Mouse (Mus musculus) spleen, adult 2 months (tissue): ENCODE results near the gene Irs2. TPM values are rescaled to one million over a fixed set of nuclear protein-coding genes. Genes with fewer than 3 reads are reported as not detected.
A peak's percentile ranks its signal among the peaks of the same experiment; 100 is the strongest.

Experiments used
- DNase-seq, 2 experiments: peaks; one replicate each; pipeline versions ENCODE4 v3.0.0 to v3.0.0-alpha.2; 2012 to 2021; ENCODE audit warnings: low spot score in 2 of 2, low read depth in 1 of 2
- H3K27ac ChIP-seq: fragments of 200-500 bp; 2 replicates; pipeline ENCODE4 v1.5.1; 2012; ENCODE audit warnings: low read length, inconsistent platforms; ENCODE audit not compliant: insufficient read depth
- H3K27me3 ChIP-seq: fragments of 200-500 bp; 2 replicates; pipeline ENCODE4 v1.6.1; 2012; ENCODE audit warnings: mild to moderate bottlenecking, moderate library complexity, low read length, inconsistent platforms; ENCODE audit not compliant: control insufficient read depth, insufficient read depth
- H3K36me3 ChIP-seq: fragments of 200-500 bp; 2 replicates; pipeline ENCODE4 v1.6.1; 2012; ENCODE audit warnings: mild to moderate bottlenecking, low read length, inconsistent platforms; ENCODE audit not compliant: control insufficient read depth, insufficient read depth
- H3K4me1 ChIP-seq: fragments of 200-500 bp; 2 replicates; pipeline ENCODE4 v1.6.1; 2011; ENCODE audit warnings: inconsistent platforms; ENCODE audit not compliant: control insufficient read depth, insufficient read depth, insufficient read length
- H3K4me3 ChIP-seq: fragments of 200-500 bp; 2 replicates; pipeline ENCODE4 v1.5.1; 2011; ENCODE audit warnings: mild to moderate bottlenecking, inconsistent platforms; ENCODE audit not compliant: insufficient read depth, insufficient read length; ENCODE audit errors: extremely low read depth
- CTCF ChIP-seq: fragments of 200-500 bp; IDR thresholded peaks from 2 replicates; pipeline ENCODE4 v1.5.1; 2011; ENCODE audit warnings: mild to moderate bottlenecking, inconsistent platforms; ENCODE audit not compliant: insufficient read depth, insufficient read length, insufficient replicate concordance; ENCODE audit errors: extremely low read depth
- POLR2A ChIP-seq: fragments of 200-500 bp; IDR thresholded peaks from 2 replicates; pipeline ENCODE4 v1.6.1; 2011; ENCODE audit warnings: low read depth, low read length, inconsistent platforms
- WGBS: fragments of 180-500 bp; shearing (Covaris S2); methylation state at CpG from one replicate; pipeline ENCODE4 v1.1.7; 2018; 5-methylcytosine and 5-hydroxymethylcytosine counted together
- polyA plus RNA-seq: library from polyadenylated mRNA; depleted of rRNA; stranded (reverse); fragments of >200 nt; gene quantifications from 2 replicates; pipeline ENCODE4 v1.2.3, GENCODE M21; 2012

Irs2 gene
- polyA plus RNA-seq, 1 experiment, result 11.6 TPM

DNA sequence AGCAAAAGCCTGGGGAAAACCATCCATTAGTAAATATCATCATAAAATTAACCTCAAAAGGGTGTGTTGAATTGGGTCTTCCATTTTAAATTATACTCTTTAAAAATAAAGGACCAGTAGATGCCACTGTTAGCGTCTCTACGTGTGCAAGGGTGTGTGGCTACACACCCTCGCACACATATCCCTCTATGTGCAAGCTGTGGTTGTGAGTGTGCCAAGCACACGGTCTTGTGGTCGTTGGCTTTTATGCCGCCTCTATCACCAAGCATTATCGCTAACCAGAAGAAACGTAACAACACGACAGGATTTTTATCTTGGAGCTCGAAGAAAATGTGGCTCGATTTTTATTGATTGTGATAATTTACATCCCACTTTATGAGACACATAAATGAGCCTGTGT lies 2.1 kb upstream of the Irs2 start:
- Histone ChIP-seq H3K4me1 (peaks cover 14% of the 10 kb centered on the region), H3K4me3 (no peak overlapping the region), H3K27me3 (peaks cover 3% of the 10 kb centered on the region; the same call in 1 of the 2 replicates), H3K27ac (no peak overlapping the region), H3K36me3 (peaks cover 4% of the 10 kb centered on the region)
- WGBS, result 63% methylated on average over 11 of the region's 11 CpGs
- DNase-seq, result no peak
- TF ChIP-seq POLR2A (no peak), CTCF (no peak)

DNA sequence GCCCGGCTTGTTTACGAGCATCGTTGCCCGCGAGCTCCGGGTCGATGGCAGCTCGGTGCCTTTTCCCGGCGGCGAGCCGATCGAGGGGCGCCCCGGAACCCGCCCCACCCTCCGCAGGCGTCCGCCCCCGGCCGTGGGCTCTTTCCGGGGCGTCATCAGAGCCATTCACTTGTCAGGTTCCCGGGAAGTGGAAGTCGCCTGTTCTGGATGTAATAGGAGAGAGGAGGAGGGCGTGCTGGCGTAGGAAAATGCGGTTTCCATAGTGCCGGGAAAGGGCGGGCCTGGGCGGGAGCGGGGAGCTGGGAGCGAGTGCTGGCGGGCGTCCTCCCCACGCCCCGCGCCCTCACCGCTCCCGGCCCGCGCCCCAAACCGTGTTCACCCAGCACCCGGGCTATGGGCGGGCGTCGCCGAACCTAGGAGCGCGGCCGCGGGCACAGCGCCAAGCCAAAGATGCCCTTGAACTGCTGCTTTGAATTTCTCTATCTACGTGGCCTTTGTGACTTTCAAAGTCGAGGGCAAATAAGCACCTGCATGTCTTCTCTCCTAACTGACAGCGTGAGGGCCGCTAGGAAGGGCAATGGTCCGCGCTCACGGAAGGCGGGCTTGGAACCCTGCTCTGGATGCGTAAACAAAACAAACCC lies 1.3 kb upstream of the Irs2 start:
- no peak for TF ChIP-seq POLR2A
- TF ChIP-seq CTCF, result no peak
- peaks cover 22% of the 10 kb centered on the region for H3K4me1 ChIP-seq
- 1% methylated on average over 61 of the region's 62 CpGs for WGBS
- H3K4me3 ChIP-seq, result peak overlapping the region; percentile 84
- H3K36me3 ChIP-seq, result peaks cover 9% of the 10 kb centered on the region
- peak overlapping the region; percentile 95 for H3K27ac ChIP-seq
- H3K27me3 ChIP-seq, result peaks cover 3% of the 10 kb centered on the region; the same call in 1 of the 2 replicates
- DNase-seq, result peak; percentile 38 to 49

DNA sequence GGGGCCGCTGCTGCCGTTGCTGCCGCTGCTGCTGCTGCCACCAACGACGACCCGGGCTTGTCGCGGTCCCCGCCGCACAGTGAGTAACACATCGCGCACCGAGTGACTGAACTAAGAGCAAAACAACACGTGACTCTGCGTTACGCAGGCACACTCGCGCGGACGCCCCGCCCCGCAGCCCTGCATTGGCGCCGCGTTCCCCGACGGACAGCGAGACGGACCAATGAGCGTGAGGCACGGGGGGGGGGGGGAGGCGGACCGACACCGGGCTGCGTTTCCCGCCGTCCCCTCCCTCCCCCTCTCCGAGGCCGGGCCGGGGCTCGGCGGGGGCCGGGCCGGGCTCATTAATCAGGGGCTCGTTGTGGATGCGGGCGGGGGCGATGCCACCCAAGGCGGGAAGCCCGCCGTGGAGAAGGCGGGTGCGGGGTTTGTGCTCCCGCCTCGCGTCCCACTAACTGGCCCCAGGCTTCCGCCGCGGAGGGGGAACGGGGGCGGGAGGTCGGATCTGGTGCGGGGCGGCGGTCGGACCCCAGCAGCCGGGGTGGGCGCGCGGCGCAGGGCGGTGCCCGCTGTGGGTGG lies 673 bp upstream of the Irs2 start:
- Histone ChIP-seq H3K4me1 (peaks cover 29% of the 10 kb centered on the region), H3K36me3 (peaks cover 10% of the 10 kb centered on the region), H3K4me3 (peak overlapping the region; percentile 86), H3K27me3 (peaks cover 3% of the 10 kb centered on the region; the same call in 1 of the 2 replicates), H3K27ac (peak overlapping the region; percentile 97)
- TF ChIP-seq CTCF, result no peak
- peak; percentile 100 for TF ChIP-seq POLR2A
- peak; percentile 94 to 95 for DNase-seq
- 1% methylated on average over 54 of the region's 73 CpGs for WGBS

DNA sequence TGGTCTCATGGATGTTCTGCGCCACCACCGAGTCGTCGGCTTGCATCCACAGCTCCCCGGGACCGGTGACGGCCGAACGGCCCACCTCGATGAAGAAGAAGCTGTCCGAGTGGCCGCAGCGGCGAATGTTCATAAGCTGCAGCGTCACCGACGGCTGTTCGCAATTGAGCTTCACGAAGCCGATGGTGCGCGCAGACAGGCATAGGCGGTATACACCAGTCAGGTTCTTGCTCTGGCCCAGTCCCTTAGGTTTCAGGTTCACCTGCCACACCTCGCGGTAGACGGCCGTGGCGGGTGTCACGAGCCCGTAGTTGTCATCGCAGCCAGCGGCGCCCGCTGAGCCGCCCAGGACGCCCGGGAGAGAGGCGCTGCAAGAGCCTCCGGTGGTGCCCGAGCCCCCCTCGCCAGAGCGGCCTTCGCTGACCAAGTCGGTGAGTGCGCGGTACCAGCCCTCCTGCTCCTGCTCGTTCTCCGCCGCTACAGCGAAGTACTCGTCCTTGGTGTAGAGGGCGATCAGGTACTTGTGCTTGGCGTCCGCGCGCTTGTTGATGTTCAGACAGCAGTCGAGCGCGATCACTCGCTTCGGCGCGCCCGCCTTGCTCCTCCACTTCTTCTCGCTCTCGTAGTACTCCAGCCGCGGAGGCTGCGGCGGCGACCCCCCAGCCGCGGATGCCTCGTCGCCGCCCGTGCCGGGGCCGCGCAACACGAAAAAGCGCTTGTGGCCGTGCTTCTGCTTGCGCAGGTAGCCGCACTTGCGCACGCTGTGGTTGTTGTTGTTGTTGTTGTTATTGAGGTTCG lies 478 bp downstream of the Irs2 start:
- Histone ChIP-seq H3K4me3 (peak overlapping the region; percentile 86), H3K36me3 (peaks cover 10% of the 10 kb centered on the region), H3K27ac (peak overlapping the region; percentile 97), H3K27me3 (peaks cover 3% of the 10 kb centered on the region; the same call in 1 of the 2 replicates), H3K4me1 (peaks cover 32% of the 10 kb centered on the region)
- DNase-seq, result peak; percentile 33 to 47
- under 1% methylated on average over 88 of the region's 88 CpGs for WGBS
- TF ChIP-seq POLR2A (no peak), CTCF (no peak)

DNA sequence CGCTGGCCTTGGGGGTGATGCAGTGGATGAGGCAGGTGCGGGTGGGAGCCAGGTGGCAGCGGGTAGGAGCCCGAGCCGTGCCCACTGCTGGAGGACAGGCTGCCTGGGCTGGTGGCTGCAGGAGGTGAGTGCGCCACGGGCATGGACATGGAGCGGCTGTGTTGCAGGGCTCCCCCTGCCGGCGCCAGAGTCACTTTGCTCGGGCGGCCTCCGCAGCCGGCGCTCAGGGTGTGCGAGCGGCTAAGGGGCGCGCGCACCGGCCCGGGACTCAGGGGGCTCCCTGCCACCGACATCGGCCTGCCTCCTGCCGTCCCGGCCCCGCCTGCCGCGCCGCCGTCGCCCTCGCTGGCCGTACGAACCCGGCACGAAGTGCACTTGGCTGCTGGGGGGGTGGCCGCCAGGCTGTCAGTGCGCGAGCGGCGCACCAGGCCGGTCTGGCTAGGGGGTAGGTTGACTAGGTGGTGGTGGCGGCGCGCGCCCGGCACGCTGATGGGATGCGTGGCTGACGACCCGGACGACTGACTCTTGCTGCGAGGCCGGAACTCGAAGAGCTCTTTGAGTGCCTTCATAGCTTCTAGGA lies 1.2 kb downstream of the Irs2 start:
- H3K36me3 ChIP-seq, result peaks cover 10% of the 10 kb centered on the region
- peak; percentile 55 to 82 for DNase-seq
- peak overlapping the region; percentile 86 for H3K4me3 ChIP-seq
- WGBS, result 1% methylated on average over 54 of the region's 56 CpGs
- H3K4me1 ChIP-seq, result peaks cover 32% of the 10 kb centered on the region
- peak overlapping the region; percentile 97; the same call in 1 of the 2 replicates for H3K27ac ChIP-seq
- TF ChIP-seq POLR2A (no peak), CTCF (peak; percentile 78)
- peaks cover 3% of the 10 kb centered on the region; the same call in 1 of the 2 replicates for H3K27me3 ChIP-seq

DNA sequence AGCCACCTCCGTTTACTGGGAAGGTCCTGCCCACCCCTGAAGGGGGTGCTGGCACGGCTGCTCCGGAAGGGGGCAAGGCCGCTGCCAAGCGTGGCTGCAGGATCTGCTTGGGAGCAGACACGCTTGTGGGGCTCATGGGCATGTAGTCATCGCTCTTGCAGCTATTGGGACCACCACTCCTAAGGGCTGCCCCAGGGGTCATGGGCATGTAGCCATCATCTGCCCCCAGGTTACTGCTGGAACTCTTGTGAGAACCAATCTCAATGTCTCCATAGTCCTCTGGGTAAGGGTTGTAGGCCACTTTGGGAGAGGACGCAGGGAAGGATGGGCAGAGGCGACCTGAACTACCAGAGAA lies 2.0 kb downstream of the Irs2 start:
- no peak for DNase-seq
- Histone ChIP-seq H3K27ac (no peak overlapping the region), H3K36me3 (peaks cover 10% of the 10 kb centered on the region), H3K4me3 (no peak overlapping the region), H3K27me3 (peaks cover 3% of the 10 kb centered on the region; the same call in 1 of the 2 replicates), H3K4me1 (peaks cover 34% of the 10 kb centered on the region)
- 95% methylated on average over 9 of the region's 9 CpGs for WGBS
- TF ChIP-seq CTCF (no peak), POLR2A (no peak)
